Mouse (Mus musculus): Measurements from ENCODE around the gene Trpc2. TPM values are rescaled to one million over a fixed set of nuclear protein-coding genes. Genes with fewer than 3 reads are reported as not detected.
A peak's percentile ranks its signal among the peaks of the same experiment; 100 is the strongest.

Gene Trpc2
- total and polyA plus RNA-seq, 2 experiments from 2014 or later, result 1.1 TPM; not detected in 1

DNA sequence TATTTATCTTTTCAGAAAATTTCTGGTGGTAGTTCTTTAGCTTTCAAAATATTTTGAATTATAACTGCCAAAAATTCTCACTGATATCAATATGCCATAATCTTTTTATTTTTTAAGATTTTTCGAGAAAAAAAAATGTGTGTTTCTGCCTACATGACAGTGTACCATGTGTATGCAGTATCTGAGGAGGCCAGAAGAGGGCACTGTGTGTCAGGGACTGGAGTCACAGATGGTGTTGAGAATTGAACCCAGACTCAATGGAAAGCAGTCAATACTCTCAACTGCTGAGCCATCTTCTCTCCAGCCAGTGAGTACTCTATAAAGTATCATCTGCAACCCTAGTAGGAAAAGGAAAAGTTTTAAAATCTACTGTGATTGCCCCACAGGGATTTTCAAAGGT lies 54.5 kb downstream of the Trpc2 start:
- WGBS, result 83% methylated on average over 1 of the region's 1 CpGs
- no peak overlapping the region for H3K4me3 ChIP-seq (ENCODE audit: low read depth, low read length)
- peaks cover 51% of the 10 kb centered on the region for H3K36me3 ChIP-seq (ENCODE audit: insufficient read depth)
- H3K4me2 ChIP-seq (ENCODE audit: low read depth), result no peak overlapping the region
- H3K27ac ChIP-seq (ENCODE audit: low read depth, low read length), result no peak overlapping the region
- peak; percentile 53 for TF ChIP-seq CTCF (IDR thresholded peaks at IDR 0.05; ENCODE audit: low read depth)
- no peaks in the 10 kb centered on the region for H3K27me3 ChIP-seq (ENCODE audit: insufficient read depth, low read length)
- H3K9me3 ChIP-seq (ENCODE audit: low read length), result no peaks in the 10 kb centered on the region
- DNase-seq (peak; percentile 33), ATAC-seq (peak; percentile 53; the same call in 1 of the 2 replicates)
- H3K9ac ChIP-seq, result no peak overlapping the region
- H3K4me1 ChIP-seq (ENCODE audit: insufficient read depth), result no peaks in the 10 kb centered on the region

DNA sequence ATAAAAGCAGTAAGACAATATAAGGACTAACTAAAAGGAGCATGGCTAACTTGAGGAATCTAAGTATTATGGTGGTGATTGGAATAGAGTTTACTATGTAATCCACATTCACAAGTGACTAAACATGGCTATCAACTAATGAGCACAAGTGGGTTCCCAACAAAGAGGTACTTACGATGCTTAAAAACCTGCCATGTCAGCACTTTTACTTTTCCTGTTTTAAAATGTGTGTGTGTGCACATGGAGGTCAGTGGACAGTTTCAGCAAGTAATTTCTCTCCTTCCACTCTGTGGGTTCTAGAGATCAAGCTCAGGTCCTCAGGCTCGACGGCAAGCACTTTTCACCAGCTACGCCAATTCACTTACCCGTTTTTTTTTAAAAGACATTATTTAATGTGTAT lies 55.0 kb downstream of the Trpc2 start:
- no peaks in the 10 kb centered on the region for H3K9me3 ChIP-seq (ENCODE audit: low read length)
- no peaks in the 10 kb centered on the region for H3K27me3 ChIP-seq (ENCODE audit: insufficient read depth, low read length)
- TF ChIP-seq CTCF (IDR thresholded peaks at IDR 0.05; ENCODE audit: low read depth), result no peak
- ATAC-seq (no peak), DNase-seq (no peak)
- H3K4me1 ChIP-seq (ENCODE audit: insufficient read depth), result no peaks in the 10 kb centered on the region
- no peak overlapping the region for H3K9ac ChIP-seq
- no peak overlapping the region for H3K4me3 ChIP-seq (ENCODE audit: low read depth, low read length)
- H3K36me3 ChIP-seq (ENCODE audit: insufficient read depth), result peaks cover 47% of the 10 kb centered on the region
- H3K4me2 ChIP-seq (ENCODE audit: low read depth), result no peak overlapping the region
- 97% methylated on average over 5 of the region's 5 CpGs for WGBS
- H3K27ac ChIP-seq (ENCODE audit: low read depth, low read length), result no peak overlapping the region

Other genes with a start within 250 kb of the Trpc2 start
- 14.7 and 15.4 TPM in 2 replicates for gene Inppl1, start 244.9 kb upstream of the Trpc2 start, total RNA-seq (2014; rRNA removed)
- gene Inppl1, start 244.9 kb upstream of the Trpc2 start, polyA plus RNA-seq (2015; fragmentation: Nextera tagmentation; extraction: Ambion mirVana), result 6.6 and 9.6 TPM in 2 replicates
- gene Folr2, start 225.9 kb upstream of the Trpc2 start, total RNA-seq (2014; rRNA removed), result 3.4 and 3.8 TPM in 2 replicates
- gene Folr2, start 225.9 kb upstream of the Trpc2 start, polyA plus RNA-seq (2015; fragmentation: Nextera tagmentation; extraction: Ambion mirVana), result 2.5 and 3.0 TPM in 2 replicates
- 47.0 and 64.2 TPM in 2 replicates for gene Anapc15, start 219.4 kb upstream of the Trpc2 start, total RNA-seq (2014; rRNA removed)
- gene Anapc15, start 219.4 kb upstream of the Trpc2 start, polyA plus RNA-seq (2015; fragmentation: Nextera tagmentation; extraction: Ambion mirVana), result 68.8 and 73.3 TPM in 2 replicates
- 7.0 and 10.5 TPM in 2 replicates for gene Folr1, start 212.3 kb upstream of the Trpc2 start, total RNA-seq (2014; rRNA removed)
- gene Folr1, start 212.3 kb upstream of the Trpc2 start, polyA plus RNA-seq (2015; fragmentation: Nextera tagmentation; extraction: Ambion mirVana), result 38.5 and 49.6 TPM in 2 replicates
- 96.3 and 105 TPM in 2 replicates for gene Lamtor1, start 177.2 kb upstream of the Trpc2 start, total RNA-seq (2014; rRNA removed)
- 176 and 205 TPM in 2 replicates for gene Lamtor1, start 177.2 kb upstream of the Trpc2 start, polyA plus RNA-seq (2015; fragmentation: Nextera tagmentation; extraction: Ambion mirVana)
- not detected in 2 replicates for gene Tomt, start 176.8 kb upstream of the Trpc2 start, total RNA-seq (2014; rRNA removed)
- 0.27 and 0.34 TPM in 2 replicates for gene Tomt, start 176.8 kb upstream of the Trpc2 start, polyA plus RNA-seq (2015; fragmentation: Nextera tagmentation; extraction: Ambion mirVana)
- 4.8 and 5.4 TPM in 2 replicates for gene Lrrc51, start 149.2 kb upstream of the Trpc2 start, total RNA-seq (2014; rRNA removed)
- gene Lrrc51, start 149.2 kb upstream of the Trpc2 start, polyA plus RNA-seq (2015; fragmentation: Nextera tagmentation; extraction: Ambion mirVana), result 9.1 and 10.6 TPM in 2 replicates
- 58.3 and 74.2 TPM in 2 replicates for gene Numa1, start 149.0 kb upstream of the Trpc2 start, total RNA-seq (2014; rRNA removed)
- 18.1 and 24.3 TPM in 2 replicates for gene Numa1, start 149.0 kb upstream of the Trpc2 start, polyA plus RNA-seq (2015; fragmentation: Nextera tagmentation; extraction: Ambion mirVana)
- 9.5 and 11.2 TPM in 2 replicates for gene Il18bp, start 64.4 kb upstream of the Trpc2 start, total RNA-seq (2014; rRNA removed)
- gene Il18bp, start 64.4 kb upstream of the Trpc2 start, polyA plus RNA-seq (2015; fragmentation: Nextera tagmentation; extraction: Ambion mirVana), result 1.7 and 2.8 TPM in 2 replicates
- gene Rnf121, start 17.6 kb upstream of the Trpc2 start, total RNA-seq (2014; rRNA removed), result 28.8 and 34.2 TPM in 2 replicates
- gene Rnf121, start 17.6 kb upstream of the Trpc2 start, polyA plus RNA-seq (2015; fragmentation: Nextera tagmentation; extraction: Ambion mirVana), result 19.9 and 23.4 TPM in 2 replicates
- 23.4 and 32.7 TPM in 2 replicates for gene Xndc1, start 17.6 kb upstream of the Trpc2 start, total RNA-seq (2014; rRNA removed)
- gene Xndc1, start 17.6 kb upstream of the Trpc2 start, polyA plus RNA-seq (2015; fragmentation: Nextera tagmentation; extraction: Ambion mirVana), result 11.9 and 14.6 TPM in 2 replicates
- 1.3 and 2.5 TPM in 2 replicates for gene Xntrpc, start 17.4 kb upstream of the Trpc2 start, total RNA-seq (2014; rRNA removed)
- gene Xntrpc, start 17.4 kb upstream of the Trpc2 start, polyA plus RNA-seq (2015; fragmentation: Nextera tagmentation; extraction: Ambion mirVana), result 0.42 and 0.58 TPM in 2 replicates
- gene Art1, start 18.6 kb downstream of the Trpc2 start, total RNA-seq (2014; rRNA removed), result 0.15 TPM in 1 of 2 replicates, not detected in the other
- gene Art1, start 18.6 kb downstream of the Trpc2 start, polyA plus RNA-seq (2015; fragmentation: Nextera tagmentation; extraction: Ambion mirVana), result 0.15 and 0.39 TPM in 2 replicates
- 0.23 and 0.29 TPM in 2 replicates for gene Art5, start 26.4 kb downstream of the Trpc2 start, total RNA-seq (2014; rRNA removed)
- 0.22 and 0.50 TPM in 2 replicates for gene Art5, start 26.4 kb downstream of the Trpc2 start, polyA plus RNA-seq (2015; fragmentation: Nextera tagmentation; extraction: Ambion mirVana)
- 0.23 and 0.62 TPM in 2 replicates for gene Chrna10, start 33.7 kb downstream of the Trpc2 start, total RNA-seq (2014; rRNA removed)
- gene Chrna10, start 33.7 kb downstream of the Trpc2 start, polyA plus RNA-seq (2015; fragmentation: Nextera tagmentation; extraction: Ambion mirVana), result 0.16 TPM in 1 of 2 replicates, not detected in the other
- 30.7 and 40.9 TPM in 2 replicates for gene Nup98, start 127.1 kb downstream of the Trpc2 start, total RNA-seq (2014; rRNA removed)
- gene Nup98, start 127.1 kb downstream of the Trpc2 start, polyA plus RNA-seq (2015; fragmentation: Nextera tagmentation; extraction: Ambion mirVana), result 6.2 and 9.5 TPM in 2 replicates
- 35.9 and 38.2 TPM in 2 replicates for gene Pgap2, start 127.1 kb downstream of the Trpc2 start, total RNA-seq (2014; rRNA removed)
- gene Pgap2, start 127.1 kb downstream of the Trpc2 start, polyA plus RNA-seq (2015; fragmentation: Nextera tagmentation; extraction: Ambion mirVana), result 41.8 and 50.8 TPM in 2 replicates
- 5.7 and 7.0 TPM in 2 replicates for gene Rhog, start 172.9 kb downstream of the Trpc2 start, total RNA-seq (2014; rRNA removed)
- gene Rhog, start 172.9 kb downstream of the Trpc2 start, polyA plus RNA-seq (2015; fragmentation: Nextera tagmentation; extraction: Ambion mirVana), result 14.4 and 15.5 TPM in 2 replicates
- gene Stim1, start 184.7 kb downstream of the Trpc2 start, total RNA-seq (2014; rRNA removed), result 21.2 and 30.5 TPM in 2 replicates
- 12.1 and 15.5 TPM in 2 replicates for gene Stim1, start 184.7 kb downstream of the Trpc2 start, polyA plus RNA-seq (2015; fragmentation: Nextera tagmentation; extraction: Ambion mirVana)

Data from forebrain, postnatal 0 days (tissue).